Mouse (Mus musculus) heart, embryonic 12.5 days (tissue): Measurements from ENCODE around the gene Slc43a2. TPM values are rescaled to one million over a fixed set of nuclear protein-coding genes. Genes with fewer than 3 reads are reported as not detected.

Source experiments
- ATAC-seq: fragments of 200-750 bp; cut with Nextera tagmentation; 2 replicates; pipeline ENCODE4 v1.8.0; 2017; ENCODE audit warnings: moderate TSS enrichment, moderate library complexity; ENCODE audit not compliant: insufficient number of reproducible peaks, low FRiP score
- H3K27ac ChIP-seq: fragments of 300-500 bp; sonication (generic); 2 replicates; pipeline ENCODE4 v1.5.1; 2016; ENCODE audit warnings: mild to moderate bottlenecking, moderate library complexity; ENCODE audit not compliant: poor library complexity, severe bottlenecking
- H3K27me3 ChIP-seq: fragments of 300-500 bp; sonication (generic); replicated peaks from 2 replicates; pipeline ENCODE4 v1.6.1; 2016; ENCODE audit warnings: mild to moderate bottlenecking, moderate library complexity
- H3K36me3 ChIP-seq: fragments of 300-500 bp; sonication (generic); 2 replicates; pipeline ENCODE4 v1.6.1; 2016; ENCODE audit warnings: mild to moderate bottlenecking, moderate library complexity
- H3K4me1 ChIP-seq: fragments of 300-500 bp; sonication (generic); replicated peaks from 2 replicates; pipeline ENCODE4 v1.6.1; 2016; ENCODE audit warnings: mild to moderate bottlenecking
- H3K4me2 ChIP-seq: fragments of 300-500 bp; sonication (generic); 2 replicates; pipeline ENCODE4 v1.6.1; 2016; ENCODE audit warnings: mild to moderate bottlenecking, moderate library complexity
- H3K4me3 ChIP-seq: fragments of 300-500 bp; sonication (generic); 2 replicates; pipeline ENCODE4 v1.5.1; 2016; ENCODE audit warnings: mild to moderate bottlenecking
- H3K9ac ChIP-seq: fragments of 300-500 bp; sonication (generic); 2 replicates; pipeline ENCODE4 v1.6.1; 2016; ENCODE audit warnings: mild to moderate bottlenecking, moderate library complexity
- H3K9me3 ChIP-seq: fragments of 300-500 bp; sonication (generic); replicated peaks from 2 replicates; pipeline ENCODE4 v1.6.1; 2016; ENCODE audit warnings: mild to moderate bottlenecking, moderate library complexity
- WGBS: fragments of 180-500 bp; shearing (Covaris S2); methylation state at CpG from one replicate; pipeline ENCODE4 v1.1.7; 2016; 5-methylcytosine and 5-hydroxymethylcytosine counted together
- microRNA-seq: library from miRNA; unstranded; fragments of <30 nt; microRNA quantifications from one replicate; pipeline ENCODE4, GENCODE M21; 2017
- polyA plus RNA-seq: library from polyadenylated mRNA; unstranded; fragments of >200 nt; fragmentation: Nextera tagmentation; extraction: Ambion mirVana; gene quantifications from 2 replicates; pipeline ENCODE4 v1.2.1, GENCODE M21; 2016

Gene Slc43a2
- polyA plus RNA-seq, 1 experiment from 2014 or later = 4.1 TPM

- H3K9ac ChIP-seq = no peak overlapping the region
- H3K36me3 ChIP-seq = peaks cover 67% of the 10 kb centered on the region
- H3K4me1 ChIP-seq = peaks cover 28% of the 10 kb centered on the region
- no peaks in the 10 kb centered on the region for H3K9me3 ChIP-seq
- WGBS = 86% methylated on average over 12 of the region's 12 CpGs
- no peaks in the 10 kb centered on the region for H3K27me3 ChIP-seq
- no peak overlapping the region for H3K27ac ChIP-seq
- no peak overlapping the region for H3K4me3 ChIP-seq
- H3K4me2 ChIP-seq = no peak overlapping the region
- ATAC-seq = no peak
Observed at GRCm38 (mm10) chr11:75620136-75620780, 88.8 kb downstream of the Slc43a2 start.

GRCm38 (mm10) chr11:75621426-75621825 lies 89.9 kb downstream of the Slc43a2 start:
- Histone ChIP-seq H3K36me3 (peaks cover 68% of the 10 kb centered on the region), H3K9ac (no peak overlapping the region), H3K27me3 (no peaks in the 10 kb centered on the region), H3K4me3 (no peak overlapping the region), H3K27ac (0 out of 2 replicates have a peak overlapping the region, but pooled peaks have one; percentile 30), H3K9me3 (no peaks in the 10 kb centered on the region), H3K4me1 (peaks cover 34% of the 10 kb centered on the region), H3K4me2 (no peak overlapping the region)
- no peak for ATAC-seq
- WGBS = 79% methylated on average over 2 of the region's 2 CpGs

GRCm38 (mm10) chr11:75622588-75623329 lies 91.3 kb downstream of the Slc43a2 start:
- H3K36me3 ChIP-seq = peaks cover 69% of the 10 kb centered on the region
- no peak overlapping the region for H3K9ac ChIP-seq
- no peak overlapping the region for H3K4me2 ChIP-seq
- WGBS = 55% methylated on average over 2 of the region's 2 CpGs
- H3K4me3 ChIP-seq = no peak overlapping the region
- H3K27me3 ChIP-seq = no peaks in the 10 kb centered on the region
- no peak for ATAC-seq
- no peaks in the 10 kb centered on the region for H3K9me3 ChIP-seq
- H3K27ac ChIP-seq = peak overlapping the region; percentile 98
- H3K4me1 ChIP-seq = peaks cover 34% of the 10 kb centered on the region

- no peak overlapping the region for H3K4me3 ChIP-seq
- H3K27me3 ChIP-seq = no peaks in the 10 kb centered on the region; the same call in 1 of the 2 replicates
- H3K9ac ChIP-seq = peak overlapping the region; percentile 37
- WGBS = 3% methylated on average over 2 of the region's 2 CpGs
- H3K36me3 ChIP-seq = peaks cover 67% of the 10 kb centered on the region
- H3K4me2 ChIP-seq = peak overlapping the region; percentile 46
- peak; percentile 74 for ATAC-seq
- peaks cover 34% of the 10 kb centered on the region for H3K4me1 ChIP-seq
- H3K27ac ChIP-seq = peak overlapping the region; percentile 98
- no peaks in the 10 kb centered on the region for H3K9me3 ChIP-seq
Observed at GRCm38 (mm10) chr11:75624102-75624554, 92.6 kb downstream of the Slc43a2 start.

- no peak for ATAC-seq
- no peaks in the 10 kb centered on the region; the same call in 1 of the 2 replicates for H3K27me3 ChIP-seq
- no peak overlapping the region for H3K27ac ChIP-seq
- H3K36me3 ChIP-seq = peaks cover 53% of the 10 kb centered on the region
- no peak overlapping the region for H3K4me2 ChIP-seq
- WGBS = 88% methylated on average over 4 of the region's 4 CpGs
- no peaks in the 10 kb centered on the region for H3K9me3 ChIP-seq
- H3K9ac ChIP-seq = no peak overlapping the region
- H3K4me1 ChIP-seq = peaks cover 44% of the 10 kb centered on the region
- H3K4me3 ChIP-seq = no peak overlapping the region
Observed at GRCm38 (mm10) chr11:75625820-75626219, 94.3 kb downstream of the Slc43a2 start.

Small RNA genes lying within 50 kb of the gene (microRNA-seq; reads per million reads assigned to microRNA genes)
- not detected for gene Mir3971

Other genes starting within 250 kb of the Slc43a2 start
- 120 and 122 TPM in 2 replicates for gene Rpa1, start 183.4 kb upstream of the Slc43a2 start, polyA plus RNA-seq
- 12.8 and 14.6 TPM in 2 replicates for gene Smyd4, start 183.3 kb upstream of the Slc43a2 start, polyA plus RNA-seq
- 39.6 and 39.7 TPM in 2 replicates for gene Serpinf1, start 109.0 kb upstream of the Slc43a2 start, polyA plus RNA-seq
- 0.86 and 6.4 TPM in 2 replicates for gene Serpinf2, start 92.1 kb upstream of the Slc43a2 start, polyA plus RNA-seq
- 5.6 and 5.7 TPM in 2 replicates for gene Wdr81, start 77.0 kb upstream of the Slc43a2 start, polyA plus RNA-seq
- gene Tlcd2, start 70.0 kb upstream of the Slc43a2 start, polyA plus RNA-seq = 12.7 and 13.1 TPM in 2 replicates
- 41.3 and 42.7 TPM in 2 replicates for gene Prpf8, start 44.9 kb upstream of the Slc43a2 start, polyA plus RNA-seq
- 1.4 and 2.3 TPM in 2 replicates for gene Rilp, start 21.6 kb upstream of the Slc43a2 start, polyA plus RNA-seq
- 12.3 and 13.8 TPM in 2 replicates for gene Scarf1, start 18.2 kb upstream of the Slc43a2 start, polyA plus RNA-seq
- gene Pitpna, start 56.4 kb downstream of the Slc43a2 start, polyA plus RNA-seq = 75.3 and 80.1 TPM in 2 replicates
- 17.3 and 17.5 TPM in 2 replicates for gene Inpp5k, start 99.3 kb downstream of the Slc43a2 start, polyA plus RNA-seq
- 72.3 and 76.7 TPM in 2 replicates for gene Myo1c, start 118.8 kb downstream of the Slc43a2 start, polyA plus RNA-seq
- 110 and 111 TPM in 2 replicates for gene Crk, start 147.6 kb downstream of the Slc43a2 start, polyA plus RNA-seq
- 842 and 863 TPM in 2 replicates for gene Ywhae, start 201.2 kb downstream of the Slc43a2 start, polyA plus RNA-seq